Mouse (Mus musculus) megakaryocyte, embryonic 14.5 days (primary cell): ENCODE data around the gene Umodl1.

Source experiments
- FLI1 ChIP-seq: IDR thresholded peaks from 2 replicates; pipeline ENCODE4 v1.6.1; 2012; ENCODE audit warnings: low read length, inconsistent platforms, mixed read lengths
- GATA1 ChIP-seq: IDR thresholded peaks from 3 replicates; pipeline ENCODE4 v1.6.1; 2012; ENCODE audit warnings: mixed read lengths, low read length, inconsistent platforms, borderline replicate concordance

DNA sequence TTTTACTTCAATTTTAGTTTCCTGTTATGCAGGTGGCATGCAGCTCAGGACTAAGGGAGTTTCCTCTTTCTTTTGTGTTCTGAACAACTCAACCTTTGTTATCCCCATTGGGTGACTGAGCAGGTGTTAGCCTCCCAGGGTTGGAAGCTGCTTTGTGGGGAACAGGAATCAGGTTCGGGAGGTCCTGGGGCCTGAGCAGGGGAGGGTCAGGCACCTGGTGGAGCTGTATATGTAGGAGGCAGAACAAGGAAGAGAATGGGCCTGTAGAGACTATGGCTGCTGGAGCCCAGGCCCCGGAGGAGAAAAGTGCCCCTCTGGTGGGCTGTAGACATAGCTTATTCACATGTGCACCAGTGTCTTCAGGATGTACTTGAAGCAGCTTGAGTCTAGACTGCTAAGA, 78.8 kb downstream of the Umodl1 start:
- TF ChIP-seq GATA1 (no peak), FLI1 (no peak)
